Mouse (Mus musculus) effector memory CD4-positive, alpha-beta T cell, adult 7 months (primary cell): Measurements from ENCODE around the gene Phactr1. TPM values are rescaled to one million over a fixed set of nuclear protein-coding genes. Genes with fewer than 3 reads are reported as not detected.

Source experiments
- polyA plus RNA-seq: library from polyadenylated mRNA; unstranded; fragments of 100-300 nt; shearing (Covaris generic); gene quantifications from one replicate; pipeline ENCODE4 v1.2.1, GENCODE M21; 2017

The Phactr1 gene
- polyA plus RNA-seq = 3.5 TPM

DNA sequence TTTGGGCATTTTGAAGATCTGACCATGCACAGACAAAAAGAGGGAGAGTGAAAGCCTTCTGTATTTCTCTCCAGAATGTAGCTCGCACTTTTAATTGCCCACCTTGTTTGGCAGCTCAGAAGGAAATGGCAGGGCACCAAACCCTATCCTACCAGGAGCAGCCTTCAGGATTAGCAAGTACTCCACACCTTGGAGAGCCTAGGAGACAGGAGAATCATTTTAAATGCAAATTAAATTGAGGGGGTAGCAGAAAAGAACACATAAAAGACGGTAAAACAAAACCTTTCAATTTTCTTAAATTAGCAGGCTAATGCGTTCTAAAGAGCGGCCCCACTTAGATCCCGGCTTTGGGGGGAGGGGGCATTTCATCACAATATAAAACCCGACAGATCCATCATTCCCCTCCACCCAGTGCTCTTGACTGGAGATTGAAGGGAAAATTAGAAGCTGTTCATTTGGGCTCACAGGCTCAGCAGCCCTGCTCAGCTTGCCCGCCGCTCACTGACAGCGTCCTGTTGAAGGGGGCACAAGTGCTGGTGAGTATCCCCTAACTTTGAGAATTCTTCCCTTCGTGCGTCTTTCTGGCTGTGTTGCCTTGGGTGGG lies at the start of gene Phactr1:
Gene Phactr1, plus strand, starts transcription at position 233 of the 604 bp plus-strand sequence.

DNA sequence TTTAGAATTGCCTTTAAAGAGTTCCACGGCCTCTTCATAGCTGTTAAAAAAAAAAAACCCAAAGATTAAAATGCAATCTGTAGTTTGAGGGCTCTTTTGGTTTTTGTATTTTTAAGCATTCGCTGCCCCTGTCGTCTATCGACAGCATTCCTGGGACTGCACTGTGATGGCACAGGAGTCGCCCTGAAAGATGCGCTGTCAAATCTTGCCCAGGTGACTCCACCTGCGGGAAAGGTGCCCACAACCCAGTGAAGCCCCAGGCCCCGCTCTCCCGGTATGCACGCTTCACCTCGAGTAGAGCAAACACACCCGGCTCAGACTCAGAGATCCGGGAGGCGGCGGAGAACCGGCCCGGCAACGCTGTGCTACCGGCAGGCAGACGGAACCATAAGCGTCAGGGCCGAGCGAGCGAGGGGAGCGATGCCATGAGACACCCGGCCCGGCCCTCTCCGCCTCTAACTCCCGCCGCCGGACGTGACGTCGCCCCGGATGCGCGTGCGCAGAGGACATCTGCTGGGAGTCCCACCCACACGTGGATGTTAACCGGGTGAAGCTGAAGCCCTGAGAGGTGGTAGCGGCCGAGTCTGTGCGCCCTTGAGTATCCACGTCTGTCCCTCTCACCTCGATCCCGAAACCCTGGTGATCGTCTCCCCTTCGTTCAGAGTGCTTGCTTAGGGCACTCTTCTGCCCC lies 490.7 kb downstream of the Phactr1 start, which contains the start of gene Tbc1d7:
Gene Tbc1d7, minus strand, starts transcription at position 482 of the 691 bp plus-strand sequence.

